Mouse (Mus musculus): ENCODE measurements around the gene Shisa5. TPM values are rescaled to one million over a fixed set of nuclear protein-coding genes. Genes with fewer than 3 reads are reported as not detected.

Gene Shisa5
- total RNA-seq, 2 experiments from 2014 or later: 71.6 to 77.5 TPM

- peak; percentile 63 to 64 for DNase-seq (ENCODE audit: extremely low spot score in 1 of 2, low spot score in 2 of 2)
- intact Hi-C loops (cut with DNase I): loop anchor here (2.0 to 10.0 kb wide), 3 partner anchors 122 to 832 kb away; partner anchors contain the start of gene Nme6
Measured at GRCm38 (mm10) chr9:109000726-109001125, 37.6 kb upstream of the Shisa5 start.

GRCm38 (mm10) chr9:109003201-109003600, 35.2 kb upstream of the Shisa5 start:
- H3K27ac ChIP-seq: no peak overlapping the region
- peak; percentile 82 for TF ChIP-seq CTCF (IDR thresholded peaks at IDR 0.05)
- peak in 1 of 2 experiments; percentile 62 for DNase-seq (ENCODE audit: extremely low spot score in 1 of 2, low spot score in 2 of 2)
- intact Hi-C loops (cut with DNase I): loop anchor here (1.0 to 10.0 kb wide), 3 partner anchors 56 to 829 kb away; partner anchors contain the start of genes Nme6 and Trex1
- H3K4me3 ChIP-seq: no peak overlapping the region

More at GRCm38 (mm10) chr9:109000726-109001125, 37.6 kb upstream of the Shisa5 start:
- Histone ChIP-seq H3K27ac (no peak overlapping the region), H3K4me3 (no peak overlapping the region)
- no peak; the same call in none of the 2 replicates for TF ChIP-seq CTCF (IDR thresholded peaks at IDR 0.05)

- Histone ChIP-seq H3K27ac (no peak overlapping the region), H3K4me3 (no peak overlapping the region)
- no peak for DNase-seq (ENCODE audit: extremely low spot score in 1 of 2, low spot score in 2 of 2)
- TF ChIP-seq CTCF (IDR thresholded peaks at IDR 0.05): no peak
- intact Hi-C loops (cut with DNase I): loop anchor here (10.0 kb wide), 1 partner anchor 598 kb away; no protein-coding TSS in a partner anchor
Measured at GRCm38 (mm10) chr9:109007025-109007780, 31.2 kb upstream of the Shisa5 start.

- no peak for DNase-seq (ENCODE audit: extremely low spot score in 1 of 2, low spot score in 2 of 2)
- intact Hi-C loops (cut with DNase I): loop anchor here (2.0 to 10.0 kb wide), 2 partner anchors 15 to 597 kb away; no protein-coding TSS in a partner anchor
Measured at GRCm38 (mm10) chr9:109008081-109008480, 30.3 kb upstream of the Shisa5 start.

GRCm38 (mm10) chr9:109008994-109009635, 29.2 kb upstream of the Shisa5 start:
- TF ChIP-seq CTCF (IDR thresholded peaks at IDR 0.05): no peak
- peak overlapping the region; percentile 83 for H3K27ac ChIP-seq
- no peak for DNase-seq (ENCODE audit: extremely low spot score in 1 of 2, low spot score in 2 of 2)
- H3K4me3 ChIP-seq: no peak overlapping the region
- intact Hi-C loops (cut with DNase I): loop anchor here (1.0 to 10.0 kb wide), 3 partner anchors 14 to 596 kb away; no protein-coding TSS in a partner anchor

More at GRCm38 (mm10) chr9:109008081-109008480, 30.3 kb upstream of the Shisa5 start:
- peak overlapping the region; percentile 83 for H3K27ac ChIP-seq
- TF ChIP-seq CTCF (IDR thresholded peaks at IDR 0.05): no peak
- no peak overlapping the region for H3K4me3 ChIP-seq

- Histone ChIP-seq H3K27ac (peak overlapping the region; percentile 83), H3K4me3 (no peak overlapping the region)
- TF ChIP-seq CTCF (IDR thresholded peaks at IDR 0.05): no peak
- intact Hi-C loops (cut with DNase I): loop anchor here (1.0 to 10.0 kb wide), 3 partner anchors 13 to 595 kb away; no protein-coding TSS in a partner anchor
- DNase-seq (ENCODE audit: extremely low spot score in 1 of 2, low spot score in 2 of 2): peak; percentile 39 to 56
Measured at GRCm38 (mm10) chr9:109009636-109010315, 28.6 kb upstream of the Shisa5 start.

GRCm38 (mm10) chr9:109010316-109010690, 28.1 kb upstream of the Shisa5 start:
- TF ChIP-seq CTCF (IDR thresholded peaks at IDR 0.05): no peak
- Histone ChIP-seq H3K4me3 (no peak overlapping the region), H3K27ac (peak overlapping the region; percentile 83; the same call in 1 of the 2 replicates)
- no peak for DNase-seq (ENCODE audit: extremely low spot score in 1 of 2, low spot score in 2 of 2)
- intact Hi-C loops (cut with DNase I): no loop called here

- Histone ChIP-seq H3K4me3 (no peak overlapping the region), H3K27ac (no peak overlapping the region)
- no peak for DNase-seq (ENCODE audit: extremely low spot score in 1 of 2, low spot score in 2 of 2)
- intact Hi-C loops (cut with DNase I): no loop called here
- TF ChIP-seq CTCF (IDR thresholded peaks at IDR 0.05): no peak
Measured at GRCm38 (mm10) chr9:109015397-109015796, 23.0 kb upstream of the Shisa5 start.

GRCm38 (mm10) chr9:109016973-109017604, 21.3 kb upstream of the Shisa5 start:
- DNase-seq (ENCODE audit: extremely low spot score in 1 of 2, low spot score in 2 of 2): no peak
- TF ChIP-seq CTCF (IDR thresholded peaks at IDR 0.05): no peak
- intact Hi-C loops (cut with DNase I): no loop called here
- Histone ChIP-seq H3K4me3 (no peak overlapping the region), H3K27ac (peak overlapping the region; percentile 20; the same call in 1 of the 2 replicates)

GRCm38 (mm10) chr9:109021428-109021827, 16.9 kb upstream of the Shisa5 start:
- no peak for DNase-seq (ENCODE audit: extremely low spot score in 1 of 2, low spot score in 2 of 2)
- intact Hi-C loops (cut with DNase I): no loop called here
- no peak overlapping the region for H3K4me3 ChIP-seq
- no peak for TF ChIP-seq CTCF (IDR thresholded peaks at IDR 0.05)
- peak overlapping the region; percentile 82 for H3K27ac ChIP-seq
